Mouse (Mus musculus) midbrain, postnatal 0 days (tissue): ENCODE measurements around the gene Uba6. TPM values are rescaled to one million over a fixed set of nuclear protein-coding genes. Genes with fewer than 3 reads are reported as not detected.

Source experiments
- ATAC-seq: fragments of 200-750 bp; cut with Nextera tagmentation; 2 replicates; pipeline ENCODE4 v1.8.0; 2017; ENCODE audit warnings: moderate number of reproducible peaks, mild to moderate bottlenecking, moderate TSS enrichment, moderate library complexity; ENCODE audit not compliant: low FRiP score
- DNase-seq: peaks from one replicate; pipeline ENCODE4 v3.0.0-alpha.2; 2015; ENCODE audit warnings: low spot score
- H3K27ac ChIP-seq: fragments of 300-500 bp; sonication (generic); 2 replicates; pipeline ENCODE4 v1.5.1; 2014; ENCODE audit warnings: low read depth, mild to moderate bottlenecking, low read length, mixed read lengths
- H3K27me3 ChIP-seq: fragments of 300-500 bp; sonication (generic); 2 replicates; pipeline ENCODE4 v1.6.1; 2014; ENCODE audit warnings: low read length, control low read depth, mixed read lengths; ENCODE audit not compliant: insufficient read depth
- H3K36me3 ChIP-seq: fragments of 300-500 bp; sonication (generic); 2 replicates; pipeline ENCODE4 v1.6.1; 2014; ENCODE audit warnings: low read length, control low read depth, mixed read lengths; ENCODE audit not compliant: insufficient read depth
- H3K4me1 ChIP-seq: fragments of 300-500 bp; sonication (generic); 2 replicates; pipeline ENCODE4 v1.6.1; 2014; ENCODE audit warnings: mild to moderate bottlenecking, control low read depth, antibody characterized with exemption, low read length, mixed read lengths; ENCODE audit not compliant: insufficient read depth
- H3K4me2 ChIP-seq: fragments of 300-500 bp; sonication (generic); 2 replicates; pipeline ENCODE4 v1.6.1; 2014; ENCODE audit warnings: low read depth, mild to moderate bottlenecking, low read length, mixed read lengths; ENCODE audit not compliant: poor library complexity, severe bottlenecking
- H3K4me3 ChIP-seq: fragments of 300-500 bp; sonication (generic); 2 replicates; pipeline ENCODE4 v1.5.1; 2014; ENCODE audit warnings: low read depth, mild to moderate bottlenecking, low read length, moderate library complexity
- H3K9ac ChIP-seq: fragments of 300-500 bp; sonication (generic); replicated peaks from 2 replicates; pipeline ENCODE4 v1.6.1; 2014; ENCODE audit warnings: mild to moderate bottlenecking, low read length, moderate library complexity, mixed read lengths; ENCODE audit not compliant: poor library complexity, severe bottlenecking
- H3K9me3 ChIP-seq: fragments of 300-500 bp; sonication (generic); 2 replicates; pipeline ENCODE4 v1.6.1; 2016; ENCODE audit warnings: low read length, control low read depth
- CTCF ChIP-seq: IDR thresholded peaks from 2 replicates; pipeline ENCODE4 v1.5.1; 2016; ENCODE audit warnings: antibody characterized with exemption, mild to moderate bottlenecking
- WGBS: fragments of 180-500 bp; shearing (Covaris S2); extraction: QIAGEN DNeasy Blood & Tissue Kit; methylation state at CpG from one replicate; pipeline ENCODE4 v1.1.7; 2014; 5-methylcytosine and 5-hydroxymethylcytosine counted together
- polyA plus RNA-seq: library from polyadenylated mRNA; unstranded; fragments of >200 nt; fragmentation: Nextera tagmentation; extraction: Ambion mirVana; gene quantifications from 2 replicates; pipeline ENCODE4 v1.2.1, GENCODE M21; 2015
- total RNA-seq: library from RNA; depleted of rRNA; stranded (reverse); fragments of >200 nt; gene quantifications from 2 replicates; pipeline ENCODE4 v1.2.3, GENCODE M21; 2014

Uba6 gene
- total and polyA plus RNA-seq, 2 experiments from 2014 or later, result 7.8 to 16.1 TPM

DNA sequence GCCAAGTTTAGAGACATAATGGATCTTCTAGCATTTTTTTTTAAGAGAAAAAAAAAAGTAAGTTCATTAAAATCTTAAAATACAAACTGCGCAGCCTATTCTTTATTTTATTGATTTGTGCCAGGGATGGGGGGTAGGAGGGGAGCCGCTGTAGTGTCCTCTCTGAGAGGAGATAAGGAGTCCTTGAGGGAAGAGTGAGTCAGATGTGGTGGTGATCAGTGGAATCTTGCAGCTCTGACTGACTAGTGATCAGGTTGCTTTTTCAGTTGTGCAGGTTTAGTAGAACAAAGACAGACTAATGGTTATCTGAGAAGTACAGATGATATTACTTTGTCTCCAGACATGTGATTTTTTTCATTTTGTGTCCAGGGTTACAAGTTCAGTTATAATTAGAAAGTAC is 59.6 kb downstream of the Uba6 start:
- TF ChIP-seq CTCF, result no peak
- no peaks in the 10 kb centered on the region for H3K27me3 ChIP-seq
- 99% methylated on average over 2 of the region's 2 CpGs for WGBS
- no peak for ATAC-seq
- DNase-seq, result no peak
- no peaks in the 10 kb centered on the region for H3K4me1 ChIP-seq
- no peaks in the 10 kb centered on the region for H3K9me3 ChIP-seq
- H3K4me2 ChIP-seq, result no peak overlapping the region
- no peak overlapping the region for H3K9ac ChIP-seq
- peaks cover 15% of the 10 kb centered on the region; the same call in 1 of the 2 replicates for H3K36me3 ChIP-seq
- H3K4me3 ChIP-seq, result no peak overlapping the region
- H3K27ac ChIP-seq, result no peak overlapping the region

DNA sequence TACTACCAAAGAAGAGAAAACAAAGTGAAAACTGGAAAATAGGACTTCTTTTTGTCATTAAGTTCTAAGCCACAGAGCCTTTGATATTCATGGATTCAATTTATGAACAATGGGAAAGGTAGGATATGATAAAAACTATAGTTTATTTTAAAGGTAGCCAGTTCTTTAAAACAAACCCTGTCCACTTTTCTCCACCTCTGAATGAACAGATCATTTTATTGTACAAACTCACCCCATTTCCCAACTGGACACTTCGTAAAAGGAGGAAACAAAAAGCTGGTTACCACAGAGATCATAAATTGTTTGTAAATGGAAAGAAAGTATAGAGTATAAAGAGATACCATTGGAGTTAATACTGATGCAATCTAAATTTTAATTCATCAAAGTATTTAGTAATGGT is 61.5 kb downstream of the Uba6 start:
- DNase-seq, result no peak
- peaks cover 16% of the 10 kb centered on the region; the same call in 1 of the 2 replicates for H3K36me3 ChIP-seq
- no peak for TF ChIP-seq CTCF

DNA sequence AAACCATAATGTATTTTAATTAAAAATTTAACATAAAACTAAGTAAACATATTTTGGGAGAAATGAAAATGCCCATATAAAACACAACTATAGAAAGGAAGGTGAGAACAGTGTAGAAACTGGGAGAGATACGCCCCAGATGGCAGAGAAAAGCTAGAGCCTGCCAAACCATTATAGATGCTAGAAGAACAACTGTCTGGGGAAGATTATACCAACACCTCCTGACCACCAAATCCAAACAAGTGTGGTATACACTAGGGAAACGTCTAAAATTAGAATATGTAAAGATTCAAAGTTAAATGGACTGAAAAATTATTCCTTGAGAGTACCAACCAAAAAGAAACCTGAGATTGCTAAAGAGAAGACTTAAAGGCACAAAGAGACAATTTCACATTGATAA is 66.0 kb downstream of the Uba6 start:
- Histone ChIP-seq H3K4me1 (no peaks in the 10 kb centered on the region), H3K27ac (no peak overlapping the region), H3K9ac (no peak overlapping the region), H3K4me2 (no peak overlapping the region), H3K9me3 (no peaks in the 10 kb centered on the region), H3K4me3 (no peak overlapping the region), H3K27me3 (no peaks in the 10 kb centered on the region), H3K36me3 (peaks cover 12% of the 10 kb centered on the region; the same call in 1 of the 2 replicates)
- DNase-seq (no peak), ATAC-seq (no peak)
- 86% methylated on average over 2 of the region's 2 CpGs for WGBS
- no peak for TF ChIP-seq CTCF

More for the DNA sequence above, 61.5 kb downstream of the Uba6 start:
- no peak overlapping the region for H3K27ac ChIP-seq
- ATAC-seq, result no peak
- H3K27me3 ChIP-seq, result no peaks in the 10 kb centered on the region
- no peak overlapping the region for H3K9ac ChIP-seq
- no peaks in the 10 kb centered on the region for H3K4me1 ChIP-seq
- no peak overlapping the region for H3K4me3 ChIP-seq
- H3K4me2 ChIP-seq, result no peak overlapping the region
- WGBS, result 95% methylated on average over 1 of the region's 1 CpGs
- H3K9me3 ChIP-seq, result no peaks in the 10 kb centered on the region

DNA sequence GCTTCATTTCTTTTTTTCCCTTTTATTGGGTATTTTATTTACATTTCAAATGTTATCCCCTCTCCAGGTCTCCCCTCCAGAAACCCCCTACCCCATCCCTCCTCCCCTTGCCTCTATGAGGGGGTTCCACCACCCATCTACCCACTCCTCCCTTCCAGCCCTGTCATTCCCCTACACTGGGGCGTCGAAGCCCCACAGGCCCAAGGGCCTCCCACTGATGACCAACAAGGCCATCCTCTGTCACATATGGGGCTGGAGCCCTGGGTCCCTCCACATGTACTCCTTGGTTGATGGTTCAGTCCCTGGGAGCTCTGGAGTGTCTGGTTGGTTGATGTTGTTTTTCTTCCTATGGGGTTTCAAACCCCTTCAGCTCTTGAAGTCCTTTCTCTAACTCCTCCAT is 70.4 kb downstream of the Uba6 start:
- H3K4me3 ChIP-seq, result no peak overlapping the region
- no peaks in the 10 kb centered on the region for H3K4me1 ChIP-seq
- H3K27me3 ChIP-seq, result no peaks in the 10 kb centered on the region
- H3K9ac ChIP-seq, result no peak overlapping the region
- no peak for TF ChIP-seq CTCF
- DNase-seq (no peak), ATAC-seq (no peak)
- H3K4me2 ChIP-seq, result no peak overlapping the region
- H3K27ac ChIP-seq, result no peak overlapping the region
- no peaks in the 10 kb centered on the region for H3K9me3 ChIP-seq
- H3K36me3 ChIP-seq, result no peaks in the 10 kb centered on the region; the same call in 1 of the 2 replicates
- WGBS, result 90% methylated on average over 2 of the region's 2 CpGs

DNA sequence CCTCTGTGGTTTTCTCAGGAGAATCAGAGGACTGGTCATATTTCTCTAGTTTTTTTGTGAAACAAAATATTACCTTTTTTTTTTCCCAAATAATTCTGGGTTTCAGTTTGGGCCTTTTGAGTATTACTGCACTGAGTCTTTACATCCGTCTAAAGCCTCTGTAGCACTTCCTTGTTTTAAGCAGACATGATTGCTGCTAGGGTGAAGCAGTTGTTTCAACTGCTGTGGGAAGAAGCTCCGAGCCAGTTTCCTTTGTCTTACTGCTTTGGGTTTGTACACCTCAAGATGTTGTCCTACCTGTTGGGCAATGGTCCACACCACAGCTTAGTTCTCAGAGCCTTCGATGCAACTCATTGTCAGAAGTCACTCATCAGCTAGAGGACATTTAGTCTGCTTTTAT is 72.0 kb downstream of the Uba6 start:
- TF ChIP-seq CTCF, result no peak
- Histone ChIP-seq H3K9ac (no peak overlapping the region), H3K4me3 (no peak overlapping the region), H3K27me3 (no peaks in the 10 kb centered on the region), H3K27ac (no peak overlapping the region), H3K4me2 (no peak overlapping the region), H3K36me3 (no peaks in the 10 kb centered on the region), H3K9me3 (no peaks in the 10 kb centered on the region), H3K4me1 (no peaks in the 10 kb centered on the region)
- ATAC-seq (no peak), DNase-seq (no peak)
- WGBS, result 89% methylated on average over 3 of the region's 3 CpGs

DNA sequence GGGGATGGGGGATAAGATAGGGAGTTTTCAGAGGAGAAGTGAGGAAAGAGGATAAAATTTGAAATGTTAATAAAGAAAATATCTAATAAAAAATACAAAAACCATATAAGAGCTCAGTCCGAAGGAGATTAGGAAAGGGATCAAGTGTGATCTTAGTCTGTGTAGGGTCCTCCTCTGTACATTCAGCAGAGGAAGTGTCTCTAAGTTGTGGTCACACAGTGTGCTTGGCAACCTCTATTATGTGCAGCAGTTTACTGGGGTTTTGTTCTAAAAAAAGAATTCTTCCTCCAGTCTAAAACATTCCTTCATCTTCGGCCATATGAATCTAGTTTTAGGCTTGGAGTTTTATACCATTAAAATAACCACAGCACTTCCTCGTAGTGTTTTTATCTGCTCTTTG is 73.6 kb downstream of the Uba6 start:
- DNase-seq, result no peak
- Histone ChIP-seq H3K27ac (no peak overlapping the region), H3K4me2 (no peak overlapping the region), H3K36me3 (no peaks in the 10 kb centered on the region), H3K27me3 (no peaks in the 10 kb centered on the region), H3K4me3 (no peak overlapping the region), H3K4me1 (no peaks in the 10 kb centered on the region), H3K9me3 (no peaks in the 10 kb centered on the region), H3K9ac (no peak overlapping the region)
- no peak for ATAC-seq
- 89% methylated on average over 3 of the region's 3 CpGs for WGBS
- no peak for TF ChIP-seq CTCF
